Mouse (Mus musculus) heart, embryonic 14.5 days (tissue): ENCODE measurements around the gene Gars. TPM values are rescaled to one million over a fixed set of nuclear protein-coding genes. Genes with fewer than 3 reads are reported as not detected.

Experiments
- ATAC-seq: fragments of 200-750 bp; cut with Nextera tagmentation; 2 replicates; pipeline ENCODE4 v1.8.0; 2017; ENCODE audit warnings: low read depth, moderate TSS enrichment; ENCODE audit not compliant: insufficient number of reproducible peaks, insufficient read depth, low FRiP score
- H3K27ac ChIP-seq, 2 experiments: fragments of 200-500 bp in 1 of 2; fragments of 300-500 bp in 1 of 2; sonication (generic) in 1 of 2; replicated peaks in 1 of 2; 2 replicates each; pipeline ENCODE4 v1.5.1; 2012 to 2014; ENCODE audit warnings: low read depth in 2 of 2, low read length in 2 of 2, control low read depth in 1 of 2, mild to moderate bottlenecking in 1 of 2, mixed read lengths in 1 of 2; ENCODE audit not compliant: control insufficient read depth in 1 of 2, insufficient read depth in 1 of 2
- H3K27me3 ChIP-seq: fragments of 300-500 bp; sonication (generic); 2 replicates; pipeline ENCODE4 v1.6.1; 2014; ENCODE audit warnings: mild to moderate bottlenecking, low read length, control low read depth; ENCODE audit not compliant: control insufficient read depth, insufficient read depth
- H3K36me3 ChIP-seq: fragments of 300-500 bp; sonication (generic); 2 replicates; pipeline ENCODE4 v1.6.1; 2014; ENCODE audit warnings: mild to moderate bottlenecking, control low read depth, low read length, mixed read lengths; ENCODE audit not compliant: control insufficient read depth, insufficient read depth
- H3K4me1 ChIP-seq, 2 experiments: fragments of 200-500 bp in 1 of 2; fragments of 300-500 bp in 1 of 2; sonication (generic) in 1 of 2; 2 replicates each; pipeline ENCODE4 v1.6.1; 2012 to 2014; ENCODE audit warnings: low read length in 2 of 2, control low read depth in 1 of 2, mixed read lengths in 1 of 2; ENCODE audit not compliant: control insufficient read depth in 2 of 2, insufficient read depth in 2 of 2
- H3K4me2 ChIP-seq: fragments of 300-500 bp; sonication (generic); 2 replicates; pipeline ENCODE4 v1.6.1; 2014; ENCODE audit warnings: mild to moderate bottlenecking, low read length
- H3K4me3 ChIP-seq, 2 experiments: fragments of 200-500 bp in 1 of 2; fragments of 300-500 bp in 1 of 2; sonication (generic) in 1 of 2; 2 replicates each; pipeline ENCODE4 v1.5.1; 2012 to 2014; ENCODE audit warnings: low read length in 2 of 2, mild to moderate bottlenecking in 2 of 2, control low read depth in 1 of 2, low read depth in 1 of 2, moderate library complexity in 1 of 2; ENCODE audit not compliant: control insufficient read depth in 1 of 2, insufficient read depth in 1 of 2
- H3K9ac ChIP-seq: fragments of 300-500 bp; sonication (generic); 2 replicates; pipeline ENCODE4 v1.6.1; 2014; ENCODE audit warnings: mild to moderate bottlenecking, low read length
- H3K9me3 ChIP-seq: fragments of 300-500 bp; sonication (generic); 2 replicates; pipeline ENCODE4 v1.6.1; 2016; ENCODE audit warnings: low read length, control low read depth; ENCODE audit not compliant: control insufficient read depth
- WGBS: fragments of 180-500 bp; shearing (Covaris S2); extraction: QIAGEN DNeasy Blood & Tissue Kit; methylation state at CpG from one replicate; pipeline ENCODE4 v1.1.7; 2014; 5-methylcytosine and 5-hydroxymethylcytosine counted together
- polyA plus RNA-seq: library from polyadenylated mRNA; unstranded; fragments of >200 nt; fragmentation: Nextera tagmentation; extraction: Ambion mirVana; gene quantifications from 2 replicates; pipeline ENCODE4 v1.2.1, GENCODE M21; 2014

Gene Gars
- polyA plus RNA-seq, 1 experiment from 2014 or later, result 149 TPM

- Histone ChIP-seq H3K36me3 (no peaks in the 10 kb centered on the region), H3K4me3 (peak overlapping the region; percentile 86 to 96), H3K27me3 (no peaks in the 10 kb centered on the region), H3K9me3 (no peaks in the 10 kb centered on the region), H3K27ac (peak overlapping the region; percentile 92 to 93), H3K4me1 (peaks cover 0 to 18% of the 10 kb centered on the region in 2 experiments; a peak in 3 of 4 replicates), H3K9ac (peak overlapping the region; percentile 94), H3K4me2 (peak overlapping the region; percentile 80)
- ATAC-seq, result no peak
- WGBS, result 2% methylated on average over 12 of the region's 12 CpGs
Measured at GRCm38 (mm10) chr6:55038671-55039445, 1.1 kb downstream of the Gars start.

- WGBS, result 31% methylated on average over 6 of the region's 6 CpGs
- H3K4me3 ChIP-seq, result peak overlapping the region in 1 of 2 experiments; percentile 86; a peak in 3 of 4 replicates
Measured at GRCm38 (mm10) chr6:55039446-55039783, 1.6 kb downstream of the Gars start.

DNA sequence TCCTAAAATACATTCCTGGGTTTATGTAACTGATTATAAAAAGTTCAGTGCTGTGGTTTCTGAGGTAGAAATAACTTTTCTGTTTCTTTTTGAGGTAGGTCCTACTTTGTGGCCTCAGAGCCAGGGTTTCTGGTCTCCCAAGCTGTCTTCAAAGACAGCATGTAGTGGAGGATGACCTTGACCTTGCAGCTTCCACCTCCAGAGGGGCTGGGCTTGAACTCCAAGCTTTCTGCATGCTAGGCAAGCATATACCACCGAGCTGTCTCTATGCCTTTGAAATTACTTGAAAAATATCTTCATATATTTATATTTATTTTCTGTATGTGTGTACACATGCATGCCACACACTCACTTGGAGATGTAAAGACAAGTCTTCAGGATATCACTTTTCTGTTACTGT is 2.2 kb downstream of the Gars start:
- H3K4me2 ChIP-seq, result peak overlapping the region; percentile 80
- ATAC-seq, result no peak
- no peaks in the 10 kb centered on the region for H3K27me3 ChIP-seq
- H3K9ac ChIP-seq, result peak overlapping the region; percentile 45; the same call in 1 of the 2 replicates
- no peaks in the 10 kb centered on the region for H3K36me3 ChIP-seq
- peak overlapping the region in 1 of 2 experiments; percentile 35; a peak in 1 of 4 replicates for H3K27ac ChIP-seq
- H3K4me1 ChIP-seq, result peaks cover 0 to 18% of the 10 kb centered on the region in 2 experiments; a peak in 3 of 4 replicates
- H3K9me3 ChIP-seq, result no peaks in the 10 kb centered on the region
- 31% methylated on average over 1 of the region's 1 CpGs for WGBS
- H3K4me3 ChIP-seq, result peak overlapping the region in 1 of 2 experiments; percentile 86; a peak in 1 of 4 replicates

More at GRCm38 (mm10) chr6:55039446-55039783, 1.6 kb downstream of the Gars start:
- H3K4me1 ChIP-seq, result peaks cover 0 to 18% of the 10 kb centered on the region in 2 experiments; a peak in 3 of 4 replicates
- H3K27ac ChIP-seq, result peak overlapping the region; percentile 92 to 93; a peak in 3 of 4 replicates
- H3K36me3 ChIP-seq, result no peaks in the 10 kb centered on the region
- H3K9me3 ChIP-seq, result no peaks in the 10 kb centered on the region
- H3K27me3 ChIP-seq, result no peaks in the 10 kb centered on the region
- no peak for ATAC-seq
- H3K9ac ChIP-seq, result peak overlapping the region; percentile 94
- peak overlapping the region; percentile 80 for H3K4me2 ChIP-seq

GRCm38 (mm10) chr6:55043206-55043605 is 5.4 kb downstream of the Gars start:
- peaks cover 16% of the 10 kb centered on the region for H3K36me3 ChIP-seq
- 68% methylated on average over 8 of the region's 8 CpGs for WGBS
- no peak for ATAC-seq

DNA sequence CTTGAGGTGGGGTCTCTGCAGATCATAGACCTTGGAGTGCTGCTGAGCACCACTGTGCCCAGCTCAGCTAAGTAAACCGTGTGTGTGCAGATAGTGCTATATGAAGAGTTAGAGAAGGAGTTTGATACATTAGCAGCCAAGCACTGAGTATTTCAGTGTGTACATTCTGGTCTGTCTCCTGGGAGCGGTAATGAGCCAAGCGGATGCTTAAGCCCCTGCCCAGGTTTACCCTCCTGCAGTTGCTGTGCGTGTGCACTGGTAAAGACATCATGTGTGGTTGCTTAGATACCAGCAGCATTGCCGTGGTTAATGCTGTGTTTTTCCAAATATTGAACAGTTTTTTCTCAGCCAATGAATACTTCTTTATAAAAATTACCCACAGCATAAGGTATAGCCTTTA is 6.7 kb downstream of the Gars start:
- WGBS, result 85% methylated on average over 5 of the region's 5 CpGs
- Histone ChIP-seq H3K36me3 (peaks cover 27% of the 10 kb centered on the region), H3K9ac (no peak overlapping the region), H3K4me2 (no peak overlapping the region), H3K4me3 (no peak overlapping the region), H3K4me1 (peaks cover 0 to 11% of the 10 kb centered on the region in 2 experiments; a peak in 3 of 4 replicates), H3K9me3 (no peaks in the 10 kb centered on the region), H3K27me3 (no peaks in the 10 kb centered on the region), H3K27ac (no peak overlapping the region)
- ATAC-seq, result no peak

More at GRCm38 (mm10) chr6:55043206-55043605, 5.4 kb downstream of the Gars start:
- Histone ChIP-seq H3K27me3 (no peaks in the 10 kb centered on the region), H3K4me1 (peaks cover 0 to 18% of the 10 kb centered on the region in 2 experiments; a peak in 3 of 4 replicates), H3K9me3 (no peaks in the 10 kb centered on the region), H3K9ac (no peak overlapping the region), H3K27ac (no peak overlapping the region), H3K4me3 (no peak overlapping the region), H3K4me2 (no peak overlapping the region)

DNA sequence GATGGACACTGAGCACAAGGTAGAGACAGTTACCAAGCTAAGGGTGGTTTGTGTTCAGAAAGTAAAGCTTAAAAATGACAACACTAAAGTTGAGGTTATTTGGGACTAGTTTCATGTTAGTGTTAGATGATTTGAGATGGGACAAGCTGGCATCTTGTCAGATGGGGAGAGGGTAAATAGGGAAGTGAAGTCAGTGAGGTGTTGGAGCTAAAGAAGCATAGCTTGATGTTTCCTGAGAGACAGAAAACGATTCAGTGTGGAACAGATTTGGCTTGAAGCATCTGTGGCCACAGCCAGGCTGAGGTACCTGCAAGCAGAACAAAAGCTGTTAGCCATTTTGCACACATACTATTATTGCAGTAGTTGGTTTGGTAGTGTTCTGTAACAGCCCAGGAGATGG is 7.5 kb downstream of the Gars start:
- no peak for ATAC-seq
- Histone ChIP-seq H3K36me3 (peaks cover 35% of the 10 kb centered on the region), H3K4me2 (no peak overlapping the region), H3K9me3 (no peaks in the 10 kb centered on the region), H3K9ac (no peak overlapping the region), H3K27me3 (no peaks in the 10 kb centered on the region), H3K4me1 (peaks cover 0 to 4% of the 10 kb centered on the region in 2 experiments; a peak in 2 of 4 replicates), H3K27ac (no peak overlapping the region), H3K4me3 (no peak overlapping the region)
- 69% methylated on average over 1 of the region's 1 CpGs for WGBS

- H3K27me3 ChIP-seq, result no peaks in the 10 kb centered on the region
- no peaks in the 10 kb centered on the region for H3K9me3 ChIP-seq
- no peak for ATAC-seq
- H3K4me1 ChIP-seq, result no peaks in the 10 kb centered on the region
- WGBS, result 90% methylated on average over 10 of the region's 10 CpGs
- H3K4me2 ChIP-seq, result no peak overlapping the region
- H3K9ac ChIP-seq, result no peak overlapping the region
- no peak overlapping the region for H3K27ac ChIP-seq
- H3K4me3 ChIP-seq, result no peak overlapping the region
- peaks cover 73% of the 10 kb centered on the region for H3K36me3 ChIP-seq
Measured at GRCm38 (mm10) chr6:55049186-55049585, 11.4 kb downstream of the Gars start.
